Mouse (Mus musculus) limb, embryonic 14.5 days (tissue): ENCODE measurements around the gene Ets2. TPM values are rescaled to one million over a fixed set of nuclear protein-coding genes. Genes with fewer than 3 reads are reported as not detected.

Experiments used
- ATAC-seq: fragments of 200-750 bp; cut with Nextera tagmentation; 2 replicates; pipeline ENCODE4 v1.8.0; 2017; ENCODE audit warnings: low read depth, moderate number of reproducible peaks, moderate TSS enrichment; ENCODE audit not compliant: low FRiP score
- DNase-seq: peaks from one replicate; pipeline ENCODE4 v3.0.0-alpha.2; 2015; ENCODE audit warnings: low spot score
- H3K27ac ChIP-seq: fragments of 300-500 bp; sonication (generic); replicated peaks from 2 replicates; pipeline ENCODE4 v1.5.1; 2014; ENCODE audit warnings: low read depth, mild to moderate bottlenecking, low read length, moderate library complexity, mixed read lengths
- H3K27me3 ChIP-seq: fragments of 300-500 bp; sonication (generic); 2 replicates; pipeline ENCODE4 v1.6.1; 2014; ENCODE audit warnings: low read length, mixed read lengths; ENCODE audit not compliant: control insufficient read depth, insufficient read depth
- H3K36me3 ChIP-seq: fragments of 300-500 bp; sonication (generic); 2 replicates; pipeline ENCODE4 v1.6.1; 2014; ENCODE audit warnings: mild to moderate bottlenecking, low read length, moderate library complexity, mixed read lengths; ENCODE audit not compliant: control insufficient read depth, insufficient read depth
- H3K4me1 ChIP-seq: fragments of 300-500 bp; sonication (generic); 2 replicates; pipeline ENCODE4 v1.6.1; 2014; ENCODE audit warnings: antibody characterized with exemption, low read length, mixed read lengths; ENCODE audit not compliant: control insufficient read depth, insufficient read depth
- H3K4me2 ChIP-seq: fragments of 300-500 bp; sonication (generic); replicated peaks from 2 replicates; pipeline ENCODE4 v1.6.1; 2014; ENCODE audit warnings: low read depth, mild to moderate bottlenecking, low read length, moderate library complexity; ENCODE audit not compliant: severe bottlenecking
- H3K4me3 ChIP-seq: fragments of 300-500 bp; sonication (generic); replicated peaks from 2 replicates; pipeline ENCODE4 v1.5.1; 2014; ENCODE audit warnings: low read length
- H3K9ac ChIP-seq: fragments of 300-500 bp; sonication (generic); 2 replicates; pipeline ENCODE4 v1.6.1; 2014; ENCODE audit warnings: mild to moderate bottlenecking, low read depth, low read length, moderate library complexity; ENCODE audit not compliant: severe bottlenecking
- H3K9me3 ChIP-seq: fragments of 300-500 bp; sonication (generic); 2 replicates; pipeline ENCODE4 v1.6.1; 2016; ENCODE audit warnings: low read length; ENCODE audit not compliant: control insufficient read depth
- POLR2A ChIP-seq: fragments of 200-500 bp; IDR thresholded peaks from 2 replicates; pipeline ENCODE4 v1.8.0; 2012; ENCODE audit warnings: inconsistent platforms, mild to moderate bottlenecking, moderate library complexity, borderline replicate concordance; ENCODE audit not compliant: insufficient read depth, insufficient read length; ENCODE audit errors: extremely low read depth
- WGBS: fragments of 180-500 bp; shearing (Covaris S2); extraction: QIAGEN DNeasy Blood & Tissue Kit; methylation state at CpG from one replicate; pipeline ENCODE4 v1.1.7; 2014; 5-methylcytosine and 5-hydroxymethylcytosine counted together
- polyA plus RNA-seq, 2 experiments: library from polyadenylated mRNA; depleted of rRNA in 1 of 2; stranded (reverse) in 1 of 2; unstranded in 1 of 2; fragments of >200 nt; fragmentation: Nextera tagmentation in 1 of 2; extraction: Ambion mirVana in 1 of 2; gene quantifications; 2 replicates each; pipeline versions ENCODE4 v1.2.1 to v1.2.3; 2012 to 2014

Ets2 gene
- polyA plus RNA-seq, 2 experiments = 80.4 to 86.2 TPM

DNA sequence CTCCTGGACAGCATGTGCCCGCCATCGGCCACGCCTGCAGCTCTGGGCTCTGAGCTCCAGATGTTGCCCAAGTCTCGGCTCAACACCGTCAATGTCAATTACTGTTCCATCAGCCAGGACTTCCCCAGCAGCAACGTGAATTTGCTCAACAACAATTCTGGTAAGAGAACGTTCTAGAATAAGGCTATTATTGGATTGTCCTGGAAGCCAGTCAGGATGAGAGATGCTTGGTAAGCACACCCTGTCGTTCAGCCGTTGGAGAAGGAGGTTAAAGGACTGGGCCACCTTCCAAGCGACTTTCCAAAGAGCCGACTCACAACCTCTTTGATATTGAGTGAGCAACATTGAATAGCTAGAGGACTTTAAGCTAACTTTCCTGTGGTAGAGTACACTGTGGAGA, 13.2 kb downstream of the Ets2 start:
- peaks cover 92% of the 10 kb centered on the region for H3K36me3 ChIP-seq

DNA sequence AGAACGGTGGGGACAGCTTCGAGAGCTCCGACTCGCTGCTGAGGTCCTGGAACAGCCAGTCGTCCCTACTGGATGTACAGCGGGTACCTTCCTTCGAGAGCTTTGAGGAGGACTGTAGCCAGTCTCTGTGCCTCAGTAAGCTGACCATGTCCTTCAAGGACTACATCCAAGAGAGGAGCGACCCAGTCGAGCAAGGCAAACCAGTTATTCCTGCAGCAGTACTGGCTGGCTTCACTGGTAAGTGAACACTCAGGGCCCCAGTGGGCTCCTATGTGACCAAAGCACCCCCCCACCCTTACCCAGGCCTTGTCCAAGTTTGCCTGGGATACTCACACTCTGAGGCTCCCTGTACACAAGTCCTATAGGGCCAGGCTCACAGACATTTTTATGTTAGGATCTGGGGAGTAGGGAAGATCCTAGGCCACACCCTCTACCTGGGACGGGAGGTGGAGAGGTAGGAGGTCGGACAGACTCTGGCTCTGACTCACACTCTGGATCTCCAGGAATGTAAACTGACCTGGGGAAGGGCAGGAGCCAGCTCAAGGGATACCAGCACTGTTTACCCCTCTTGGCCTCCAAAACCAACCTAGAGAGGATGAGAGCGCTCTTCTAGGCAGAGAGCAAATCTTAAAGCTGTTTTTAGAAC, 14.3 kb downstream of the Ets2 start:
- H3K4me2 ChIP-seq = no peak overlapping the region
- no peaks in the 10 kb centered on the region for H3K4me1 ChIP-seq
- peaks cover 92% of the 10 kb centered on the region for H3K36me3 ChIP-seq
- ATAC-seq = no peak
- no peak overlapping the region for H3K9ac ChIP-seq
- no peak for TF ChIP-seq POLR2A
- no peak overlapping the region for H3K4me3 ChIP-seq
- DNase-seq = no peak
- no peaks in the 10 kb centered on the region for H3K27me3 ChIP-seq
- H3K9me3 ChIP-seq = peaks cover 6% of the 10 kb centered on the region; the same call in 1 of the 2 replicates
- no peak overlapping the region for H3K27ac ChIP-seq
- 92% methylated on average over 12 of the region's 12 CpGs for WGBS

More for the DNA sequence above, 13.2 kb downstream of the Ets2 start:
- Histone ChIP-seq H3K9me3 (no peaks in the 10 kb centered on the region), H3K4me1 (no peaks in the 10 kb centered on the region), H3K27me3 (no peaks in the 10 kb centered on the region), H3K9ac (no peak overlapping the region), H3K4me2 (no peak overlapping the region), H3K4me3 (no peak overlapping the region), H3K27ac (no peak overlapping the region)
- DNase-seq (no peak), ATAC-seq (no peak)
- 89% methylated on average over 11 of the region's 11 CpGs for WGBS
- no peak for TF ChIP-seq POLR2A

DNA sequence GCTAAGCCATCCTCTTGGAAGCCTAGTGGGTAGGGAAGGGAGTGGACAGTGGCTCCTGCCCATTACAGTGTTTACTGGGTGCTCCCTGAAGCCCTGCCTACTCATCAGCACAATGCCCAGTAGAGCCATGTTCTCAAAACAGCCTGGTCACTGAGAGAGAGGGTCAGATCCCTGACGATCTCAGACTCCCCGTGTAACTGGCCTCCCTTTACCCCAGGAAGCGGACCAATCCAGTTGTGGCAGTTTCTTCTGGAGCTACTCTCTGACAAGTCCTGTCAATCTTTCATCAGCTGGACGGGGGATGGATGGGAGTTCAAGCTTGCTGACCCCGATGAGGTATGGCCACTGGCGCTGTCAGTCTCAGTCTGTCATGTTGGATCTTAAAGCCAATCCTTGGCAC, 15.8 kb downstream of the Ets2 start:
- Histone ChIP-seq H3K27me3 (no peaks in the 10 kb centered on the region), H3K27ac (no peak overlapping the region), H3K4me1 (no peaks in the 10 kb centered on the region), H3K4me2 (no peak overlapping the region), H3K9me3 (peaks cover 14% of the 10 kb centered on the region), H3K4me3 (no peak overlapping the region), H3K9ac (no peak overlapping the region), H3K36me3 (peaks cover 82% of the 10 kb centered on the region)
- DNase-seq = no peak
- ATAC-seq = no peak
- WGBS = 98% methylated on average over 6 of the region's 6 CpGs
- TF ChIP-seq POLR2A = no peak

DNA sequence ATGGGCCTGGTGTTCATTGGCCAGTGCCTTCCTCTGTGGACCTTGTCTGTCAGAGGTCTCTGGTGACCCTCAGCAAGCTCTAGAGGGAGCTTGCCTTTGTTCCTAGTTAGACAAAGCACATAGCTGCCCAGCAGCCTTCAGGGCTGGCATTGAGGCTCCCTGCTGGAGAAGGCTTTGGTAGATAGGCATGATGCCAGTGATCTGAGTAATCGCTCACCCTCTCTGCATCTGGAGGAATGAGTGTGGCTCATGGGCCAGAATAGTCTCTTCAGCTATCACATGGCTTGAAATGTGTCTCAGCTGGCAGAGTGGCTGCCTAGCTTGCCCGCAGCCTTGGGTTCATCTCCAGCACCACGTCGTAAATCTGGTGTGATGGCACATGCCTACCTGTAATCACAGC, 16.2 kb downstream of the Ets2 start:
- no peak overlapping the region for H3K27ac ChIP-seq
- no peak overlapping the region for H3K4me3 ChIP-seq
- H3K27me3 ChIP-seq = no peaks in the 10 kb centered on the region
- H3K36me3 ChIP-seq = peaks cover 81% of the 10 kb centered on the region
- no peak for TF ChIP-seq POLR2A
- ATAC-seq = no peak
- H3K4me2 ChIP-seq = no peak overlapping the region
- no peak for DNase-seq
- 99% methylated on average over 4 of the region's 4 CpGs for WGBS
- H3K4me1 ChIP-seq = no peaks in the 10 kb centered on the region
- H3K9me3 ChIP-seq = peaks cover 14% of the 10 kb centered on the region
- no peak overlapping the region for H3K9ac ChIP-seq

DNA sequence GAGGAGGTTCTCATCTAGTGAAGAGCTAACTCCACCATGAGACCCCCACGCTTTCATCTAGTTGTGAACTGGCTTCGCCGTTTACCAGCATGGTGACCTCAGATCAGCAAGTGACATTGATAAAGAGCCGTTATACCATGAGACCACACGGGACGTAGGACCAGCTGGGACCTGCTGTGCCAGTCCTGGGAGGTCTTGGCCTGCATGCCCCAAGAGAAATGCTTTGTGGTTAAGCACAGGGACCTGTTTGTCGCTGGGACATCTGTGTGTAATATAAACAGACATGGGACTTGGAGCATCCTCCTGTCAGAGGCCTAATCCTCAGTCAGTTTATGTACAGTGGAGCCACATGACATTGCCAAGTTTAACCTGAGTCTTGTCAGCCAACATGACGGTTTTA, 18.7 kb downstream of the Ets2 start:
- Histone ChIP-seq H3K4me2 (no peak overlapping the region), H3K4me3 (no peak overlapping the region), H3K9me3 (peaks cover 14% of the 10 kb centered on the region), H3K4me1 (no peaks in the 10 kb centered on the region), H3K27ac (no peak overlapping the region), H3K27me3 (no peaks in the 10 kb centered on the region), H3K36me3 (peaks cover 61% of the 10 kb centered on the region), H3K9ac (no peak overlapping the region)
- TF ChIP-seq POLR2A = no peak
- 96% methylated on average over 8 of the region's 8 CpGs for WGBS
- ATAC-seq (no peak), DNase-seq (no peak)
